Mouse (Mus musculus) liver, embryonic 14.5 days (tissue): Measurements from ENCODE around the gene Sord. TPM values are rescaled to one million over a fixed set of nuclear protein-coding genes. Genes with fewer than 3 reads are reported as not detected.

Experiments used
- ATAC-seq: fragments of 200-750 bp; cut with Nextera tagmentation; 2 replicates; pipeline ENCODE4 v1.8.0; 2017; ENCODE audit warnings: moderate number of reproducible peaks, mild to moderate bottlenecking, moderate library complexity; ENCODE audit not compliant: insufficient read depth
- DNase-seq, 3 experiments: peaks; one replicate each; pipeline ENCODE4 v3.0.0-alpha.2; 2012 to 2013; ENCODE audit warnings: low read depth in 3 of 3, low spot score in 3 of 3
- H3K27ac ChIP-seq: fragments of 300-500 bp; sonication (generic); 2 replicates; pipeline ENCODE4 v1.5.1; 2014; ENCODE audit warnings: moderate library complexity, mild to moderate bottlenecking, control low read depth, inconsistent platforms
- H3K27me3 ChIP-seq: fragments of 300-500 bp; sonication (generic); 2 replicates; pipeline ENCODE4 v1.6.1; 2014; ENCODE audit warnings: mild to moderate bottlenecking, low read length, moderate library complexity; ENCODE audit not compliant: control insufficient read depth, insufficient read depth
- H3K36me3 ChIP-seq: fragments of 300-500 bp; sonication (generic); replicated peaks from 2 replicates; pipeline ENCODE4 v1.6.1; 2014; ENCODE audit warnings: low read depth; ENCODE audit not compliant: control insufficient read depth, insufficient read depth
- H3K4me1 ChIP-seq, 2 experiments: fragments of 200-500 bp in 1 of 2; fragments of 300-500 bp in 1 of 2; sonication (generic) in 1 of 2; replicated peaks; 2 replicates each; pipeline ENCODE4 v1.6.1; 2012 to 2014; ENCODE audit warnings: antibody characterized with exemption in 1 of 2, inconsistent platforms in 1 of 2, low read length in 1 of 2; ENCODE audit not compliant: control insufficient read depth in 2 of 2, insufficient read depth in 2 of 2
- H3K4me2 ChIP-seq: fragments of 300-500 bp; sonication (generic); 2 replicates; pipeline ENCODE4 v1.6.1; 2014; ENCODE audit warnings: low read depth, mild to moderate bottlenecking, control low read depth, moderate library complexity
- H3K4me3 ChIP-seq, 2 experiments: fragments of 200-500 bp in 1 of 2; fragments of 300-500 bp in 1 of 2; sonication (generic) in 1 of 2; 2 replicates each; pipeline ENCODE4 v1.5.1; 2012 to 2014; ENCODE audit warnings: low read depth in 2 of 2, low read length in 2 of 2, mild to moderate bottlenecking in 2 of 2, control low read depth in 1 of 2, inconsistent platforms in 1 of 2, moderate library complexity in 1 of 2; ENCODE audit not compliant: insufficient read depth in 1 of 2
- H3K9ac ChIP-seq: fragments of 300-500 bp; sonication (generic); replicated peaks from 2 replicates; pipeline ENCODE4 v1.6.1; 2014; ENCODE audit warnings: mild to moderate bottlenecking, control low read depth, moderate library complexity
- H3K9me3 ChIP-seq: fragments of 300-500 bp; sonication (generic); 2 replicates; pipeline ENCODE4 v1.6.1; 2016; ENCODE audit warnings: low read length, mixed read lengths; ENCODE audit not compliant: control insufficient read depth
- CTCF ChIP-seq: IDR thresholded peaks from 2 replicates; pipeline ENCODE4 v1.5.1; 2016; ENCODE audit warnings: antibody characterized with exemption, low read depth, control low read depth
- EP300 ChIP-seq: IDR thresholded peaks from 2 replicates; pipeline ENCODE4 v1.6.1; 2016; ENCODE audit warnings: antibody characterized with exemption, low read depth
- WGBS: fragments of 180-500 bp; shearing (Covaris S2); extraction: QIAGEN DNeasy Blood & Tissue Kit; methylation state at CpG from one replicate; pipeline ENCODE4 v1.1.7; 2014; ENCODE audit not compliant: insufficient replicate concordance; 5-methylcytosine and 5-hydroxymethylcytosine counted together
- polyA plus RNA-seq, 2 experiments: library from polyadenylated mRNA; depleted of rRNA in 1 of 2; stranded (reverse) in 1 of 2; unstranded in 1 of 2; fragments of >200 nt; fragmentation: Nextera tagmentation in 1 of 2; extraction: Ambion mirVana in 1 of 2; gene quantifications; 2 replicates each; pipeline versions ENCODE4 v1.2.1 to v1.2.3; 2012 to 2014

Sord gene
- polyA plus RNA-seq, 2 experiments, result 68.4 to 146 TPM

- no peak overlapping the region for H3K27ac ChIP-seq
- H3K27me3 ChIP-seq, result no peaks in the 10 kb centered on the region
- WGBS, result 48% methylated on average over 2 of the region's 2 CpGs
Observed at GRCm38 (mm10) chr2:122218234-122218633, 16.3 kb upstream of the Sord start.

GRCm38 (mm10) chr2:122221378-122221777, 13.2 kb upstream of the Sord start:
- H3K9ac ChIP-seq, result no peak overlapping the region
- H3K4me3 ChIP-seq, result no peak overlapping the region
- no peak for DNase-seq
- peaks cover 31 to 35% of the 10 kb centered on the region in 2 experiments for H3K4me1 ChIP-seq
- no peak overlapping the region for H3K27ac ChIP-seq
- H3K9me3 ChIP-seq, result no peaks in the 10 kb centered on the region
- no peaks in the 10 kb centered on the region for H3K36me3 ChIP-seq
- no peak for ATAC-seq
- WGBS, result 12% methylated on average over 4 of the region's 4 CpGs
- TF ChIP-seq CTCF (no peak), EP300 (no peak)
- H3K4me2 ChIP-seq, result no peak overlapping the region
- no peaks in the 10 kb centered on the region for H3K27me3 ChIP-seq

More at GRCm38 (mm10) chr2:122218234-122218633, 16.3 kb upstream of the Sord start:
- Histone ChIP-seq H3K4me3 (no peak overlapping the region), H3K4me2 (no peak overlapping the region), H3K36me3 (no peaks in the 10 kb centered on the region), H3K9ac (no peak overlapping the region), H3K9me3 (no peaks in the 10 kb centered on the region), H3K4me1 (peaks cover 28% of the 10 kb centered on the region in 2 experiments)
- no peak for TF ChIP-seq EP300
- TF ChIP-seq CTCF, result no peak
- DNase-seq (no peak), ATAC-seq (no peak)

- Histone ChIP-seq H3K9ac (no peak overlapping the region), H3K27me3 (no peaks in the 10 kb centered on the region), H3K36me3 (no peaks in the 10 kb centered on the region), H3K4me3 (no peak overlapping the region), H3K4me2 (no peak overlapping the region), H3K27ac (no peak overlapping the region), H3K4me1 (peaks cover 28 to 32% of the 10 kb centered on the region in 2 experiments), H3K9me3 (no peaks in the 10 kb centered on the region)
- 42% methylated on average over 5 of the region's 5 CpGs for WGBS
- DNase-seq, result no peak
- ATAC-seq, result peak; percentile 48; the same call in 1 of the 2 replicates
- TF ChIP-seq CTCF (no peak), EP300 (no peak)
Observed at GRCm38 (mm10) chr2:122221798-122222197, 12.8 kb upstream of the Sord start.

- no peak for TF ChIP-seq CTCF
- TF ChIP-seq EP300, result no peak
- 46% methylated on average over 5 of the region's 5 CpGs for WGBS
- H3K4me3 ChIP-seq, result no peak overlapping the region
- H3K9me3 ChIP-seq, result no peaks in the 10 kb centered on the region
- DNase-seq, result no peak
- H3K4me1 ChIP-seq, result peaks cover 28 to 32% of the 10 kb centered on the region in 2 experiments
- no peaks in the 10 kb centered on the region for H3K36me3 ChIP-seq
- no peak overlapping the region for H3K4me2 ChIP-seq
- ATAC-seq, result no peak
- H3K9ac ChIP-seq, result no peak overlapping the region
- H3K27me3 ChIP-seq, result no peaks in the 10 kb centered on the region
- H3K27ac ChIP-seq, result no peak overlapping the region
Observed at GRCm38 (mm10) chr2:122222272-122222671, 12.3 kb upstream of the Sord start.

- H3K27me3 ChIP-seq, result no peaks in the 10 kb centered on the region
- no peak overlapping the region for H3K4me3 ChIP-seq
- DNase-seq (no peak), ATAC-seq (peak; percentile 63; the same call in 1 of the 2 replicates)
- H3K9ac ChIP-seq, result no peak overlapping the region
- H3K36me3 ChIP-seq, result no peaks in the 10 kb centered on the region
- H3K4me2 ChIP-seq, result no peak overlapping the region
- TF ChIP-seq EP300 (peak; percentile 26; the same call in 1 of the 2 replicates), CTCF (no peak)
- H3K27ac ChIP-seq, result no peak overlapping the region
- no peaks in the 10 kb centered on the region for H3K9me3 ChIP-seq
- H3K4me1 ChIP-seq, result peaks cover 21 to 36% of the 10 kb centered on the region in 2 experiments
Observed at GRCm38 (mm10) chr2:122223654-122224053, 10.9 kb upstream of the Sord start.
